Mouse (Mus musculus) lung, embryonic 14.5 days (tissue): ENCODE data around the gene Aox2. TPM values are rescaled to one million over a fixed set of nuclear protein-coding genes. Genes with fewer than 3 reads are reported as not detected.

Experiments used
- ATAC-seq: fragments of 200-750 bp; cut with Nextera tagmentation; 2 replicates; pipeline ENCODE4 v1.8.0; 2017; ENCODE audit warnings: mild to moderate bottlenecking, moderate TSS enrichment, moderate library complexity; ENCODE audit not compliant: insufficient read depth
- DNase-seq: peaks from one replicate; pipeline ENCODE4 v3.0.0-alpha.2; 2015
- H3K27ac ChIP-seq: fragments of 300-500 bp; sonication (generic); 2 replicates; pipeline ENCODE4 v1.5.1; 2014; ENCODE audit warnings: low read depth, mild to moderate bottlenecking, moderate library complexity
- H3K27me3 ChIP-seq: fragments of 300-500 bp; sonication (generic); 2 replicates; pipeline ENCODE4 v1.6.1; 2014; ENCODE audit warnings: low read length, control low read depth; ENCODE audit not compliant: insufficient read depth
- H3K36me3 ChIP-seq: fragments of 300-500 bp; sonication (generic); 2 replicates; pipeline ENCODE4 v1.6.1; 2014; ENCODE audit warnings: control low read depth; ENCODE audit not compliant: insufficient read depth
- H3K4me1 ChIP-seq: fragments of 300-500 bp; sonication (generic); 2 replicates; pipeline ENCODE4 v1.6.1; 2014; ENCODE audit warnings: antibody characterized with exemption, control low read depth; ENCODE audit not compliant: insufficient read depth
- H3K4me2 ChIP-seq: fragments of 300-500 bp; sonication (generic); 2 replicates; pipeline ENCODE4 v1.6.1; 2014; ENCODE audit warnings: mild to moderate bottlenecking
- H3K4me3 ChIP-seq: fragments of 300-500 bp; sonication (generic); 2 replicates; pipeline ENCODE4 v1.5.1; 2014; ENCODE audit warnings: low read depth, low read length
- H3K9ac ChIP-seq: fragments of 300-500 bp; sonication (generic); 2 replicates; pipeline ENCODE4 v1.6.1; 2014
- H3K9me3 ChIP-seq: fragments of 300-500 bp; sonication (generic); 2 replicates; pipeline ENCODE4 v1.6.1; 2016; ENCODE audit warnings: low read depth, low read length, control low read depth
- CTCF ChIP-seq: IDR thresholded peaks from 2 replicates; pipeline ENCODE4 v1.5.1; 2016; ENCODE audit warnings: antibody characterized with exemption, low read depth
- WGBS: fragments of 180-500 bp; shearing (Covaris S2); extraction: QIAGEN DNeasy Blood & Tissue Kit; methylation state at CpG from one replicate; pipeline ENCODE4 v1.1.7; 2014; 5-methylcytosine and 5-hydroxymethylcytosine counted together
- polyA plus RNA-seq: library from polyadenylated mRNA; unstranded; fragments of >200 nt; fragmentation: Nextera tagmentation; extraction: Ambion mirVana; gene quantifications from 2 replicates; pipeline ENCODE4 v1.2.1, GENCODE M21; 2014

Gene Aox2
- polyA plus RNA-seq, 1 experiment from 2014 or later: not detected

DNA sequence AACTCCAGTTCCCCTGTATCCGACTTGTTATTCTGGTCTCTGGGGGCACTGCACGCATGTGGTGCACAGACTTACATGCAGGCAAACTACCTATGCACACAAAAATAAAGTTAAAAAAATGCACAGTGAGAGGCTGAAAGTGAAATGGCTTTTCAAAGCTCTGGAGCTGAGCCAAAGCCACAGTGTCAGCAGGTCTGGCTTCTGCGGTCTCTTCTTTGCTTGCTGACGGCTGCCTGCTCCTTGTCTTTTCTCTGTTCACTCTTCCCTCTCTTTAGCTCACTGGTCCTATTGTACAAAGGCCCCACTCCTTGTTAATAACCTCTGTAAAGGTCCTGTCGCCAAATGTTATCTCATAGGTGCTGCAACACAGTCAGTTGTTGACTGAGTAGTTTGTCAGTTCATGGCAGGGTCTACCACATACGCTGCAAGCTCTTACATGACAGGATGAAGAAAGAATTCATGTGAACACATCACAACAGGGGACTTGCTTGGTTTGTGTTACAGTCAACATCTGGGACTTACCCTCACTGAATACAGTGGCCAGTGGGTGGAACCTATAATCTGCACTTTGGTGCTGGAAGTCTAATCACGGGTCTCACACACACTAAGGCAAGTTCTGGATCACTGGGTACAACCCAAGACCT is 33.2 kb downstream of the Aox2 start:
- TF ChIP-seq CTCF: no peak
- H3K27ac ChIP-seq: no peak overlapping the region
- ATAC-seq (no peak), DNase-seq (no peak)
- H3K27me3 ChIP-seq: no peaks in the 10 kb centered on the region
- H3K4me2 ChIP-seq: no peak overlapping the region
- H3K36me3 ChIP-seq: no peaks in the 10 kb centered on the region
- no peaks in the 10 kb centered on the region for H3K4me1 ChIP-seq
- no peak overlapping the region for H3K9ac ChIP-seq
- H3K4me3 ChIP-seq: no peak overlapping the region
- H3K9me3 ChIP-seq: no peaks in the 10 kb centered on the region
- 67% methylated on average over 7 of the region's 7 CpGs for WGBS

DNA sequence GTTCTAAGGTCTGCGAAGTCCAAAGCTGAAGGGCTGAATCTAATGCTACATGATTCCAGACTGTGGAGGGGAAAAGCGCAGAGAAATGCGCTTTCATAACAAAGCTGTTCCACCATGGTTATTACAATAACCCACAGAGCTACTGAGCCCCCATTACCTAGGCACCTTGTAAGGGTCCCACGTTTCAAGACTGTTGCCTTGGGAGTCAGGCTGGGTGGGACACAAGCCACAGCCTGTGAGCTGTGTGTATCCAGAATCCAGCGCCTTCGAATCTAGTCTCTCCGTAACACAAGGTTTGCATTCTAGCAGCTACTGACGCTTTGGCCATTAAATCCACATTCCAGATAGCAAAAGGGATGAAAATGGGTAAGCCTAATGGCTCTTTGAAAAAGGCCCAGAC is 35.0 kb downstream of the Aox2 start:
- no peak overlapping the region for H3K9ac ChIP-seq
- H3K27me3 ChIP-seq: no peaks in the 10 kb centered on the region
- 84% methylated on average over 8 of the region's 8 CpGs for WGBS
- H3K36me3 ChIP-seq: no peaks in the 10 kb centered on the region
- H3K4me1 ChIP-seq: no peaks in the 10 kb centered on the region
- no peak for TF ChIP-seq CTCF
- H3K4me3 ChIP-seq: no peak overlapping the region
- H3K27ac ChIP-seq: no peak overlapping the region
- H3K4me2 ChIP-seq: no peak overlapping the region
- ATAC-seq (no peak), DNase-seq (no peak)
- H3K9me3 ChIP-seq: no peaks in the 10 kb centered on the region

- Histone ChIP-seq H3K36me3 (no peaks in the 10 kb centered on the region), H3K4me1 (no peaks in the 10 kb centered on the region), H3K9ac (no peak overlapping the region), H3K27me3 (no peaks in the 10 kb centered on the region), H3K9me3 (no peaks in the 10 kb centered on the region), H3K27ac (no peak overlapping the region), H3K4me3 (no peak overlapping the region), H3K4me2 (no peak overlapping the region)
- TF ChIP-seq CTCF: no peak
- DNase-seq: no peak
- no peak for ATAC-seq
- 61% methylated on average over 6 of the region's 6 CpGs for WGBS
These were observed 37.4 kb downstream of the Aox2 start for GRCm38 (mm10) chr1:58315532-58315931.

DNA sequence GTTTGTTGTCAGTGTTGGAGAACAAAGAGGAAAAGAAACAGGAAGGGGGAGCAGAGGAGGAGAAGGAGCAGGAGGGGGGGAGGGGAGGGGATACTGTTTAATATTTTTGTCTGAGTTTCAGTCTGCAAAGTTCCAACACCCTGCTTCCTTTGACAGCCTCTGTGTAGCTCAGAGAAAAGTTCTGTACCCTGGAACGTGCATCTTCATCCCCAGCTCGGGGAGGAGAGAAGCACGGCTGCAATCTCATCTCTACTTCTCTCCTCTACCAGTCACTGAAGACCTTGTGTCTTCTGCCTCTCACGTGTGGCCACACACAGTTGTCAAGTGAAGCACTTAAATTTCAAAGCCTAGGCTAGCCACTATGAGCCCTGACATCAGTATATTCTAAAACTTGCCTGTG is 55.1 kb downstream of the Aox2 start:
- Histone ChIP-seq H3K4me3 (peak overlapping the region; percentile 8), H3K4me2 (peak overlapping the region; percentile 43), H3K9ac (peak overlapping the region; percentile 13; the same call in 1 of the 2 replicates), H3K27me3 (no peaks in the 10 kb centered on the region), H3K36me3 (no peaks in the 10 kb centered on the region), H3K9me3 (no peaks in the 10 kb centered on the region), H3K27ac (no peak overlapping the region), H3K4me1 (no peaks in the 10 kb centered on the region)
- no peak for DNase-seq
- 21% methylated on average over 4 of the region's 4 CpGs for WGBS
- no peak for TF ChIP-seq CTCF
- ATAC-seq: no peak

DNA sequence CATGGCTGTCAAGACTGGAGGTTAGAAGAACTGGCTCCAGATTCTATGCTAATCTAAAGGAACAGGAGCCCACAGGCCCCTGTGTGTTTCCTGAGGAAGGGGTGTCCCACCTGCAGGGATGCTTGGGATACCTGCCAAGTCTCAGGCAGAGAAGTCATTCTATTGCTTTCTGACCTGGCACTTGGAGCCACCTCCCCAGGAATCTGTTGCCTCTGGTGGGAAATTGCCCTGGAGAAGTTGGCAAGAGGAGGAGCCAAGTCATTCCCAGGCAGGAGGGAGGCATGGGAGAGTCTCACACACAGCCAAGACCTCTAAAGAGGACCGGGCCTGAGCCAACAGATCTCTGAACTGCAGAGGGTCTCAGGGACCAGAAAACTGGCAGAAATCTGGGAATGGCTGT is 61.8 kb downstream of the Aox2 start:
- Histone ChIP-seq H3K9ac (no peak overlapping the region), H3K9me3 (no peaks in the 10 kb centered on the region), H3K4me1 (no peaks in the 10 kb centered on the region), H3K4me2 (no peak overlapping the region), H3K4me3 (no peak overlapping the region), H3K27me3 (no peaks in the 10 kb centered on the region), H3K27ac (no peak overlapping the region), H3K36me3 (no peaks in the 10 kb centered on the region)
- no peak for ATAC-seq
- 68% methylated on average over 1 of the region's 1 CpGs for WGBS
- no peak for TF ChIP-seq CTCF
- DNase-seq: no peak

DNA sequence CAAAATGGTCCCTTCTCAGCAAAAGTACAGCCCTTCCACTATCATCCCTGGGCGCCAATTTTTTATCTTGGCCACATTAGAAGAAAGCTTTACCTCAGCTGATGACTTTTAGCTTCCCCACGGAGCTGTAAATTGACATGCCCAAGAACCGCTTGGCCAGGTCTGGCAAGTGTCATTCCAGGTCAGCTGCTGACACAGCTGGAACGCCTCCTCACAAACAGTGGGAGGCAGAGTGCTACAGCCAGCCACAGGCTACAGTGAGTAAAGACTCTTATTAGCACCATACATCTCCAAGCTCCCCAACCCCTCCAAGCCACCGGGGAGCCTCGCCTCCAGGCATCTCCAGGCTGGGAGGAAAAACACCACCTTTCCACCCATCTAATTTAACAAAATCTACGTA is 63.5 kb downstream of the Aox2 start:
- 16% methylated on average over 7 of the region's 7 CpGs for WGBS
- H3K9ac ChIP-seq: no peak overlapping the region
- H3K27me3 ChIP-seq: no peaks in the 10 kb centered on the region
- no peak for DNase-seq
- no peak overlapping the region for H3K4me3 ChIP-seq
- ATAC-seq: no peak
- H3K27ac ChIP-seq: no peak overlapping the region
- no peak overlapping the region for H3K4me2 ChIP-seq
- no peak for TF ChIP-seq CTCF
- no peaks in the 10 kb centered on the region for H3K36me3 ChIP-seq
- no peaks in the 10 kb centered on the region for H3K9me3 ChIP-seq
- H3K4me1 ChIP-seq: no peaks in the 10 kb centered on the region

GRCm38 (mm10) chr1:58343861-58344260 is 65.7 kb downstream of the Aox2 start:
- no peaks in the 10 kb centered on the region for H3K4me1 ChIP-seq
- ATAC-seq: no peak
- TF ChIP-seq CTCF: no peak

More at GRCm38 (mm10) chr1:58343861-58344260, 65.7 kb downstream of the Aox2 start:
- DNase-seq: no peak
- H3K27me3 ChIP-seq: no peaks in the 10 kb centered on the region
- no peaks in the 10 kb centered on the region for H3K36me3 ChIP-seq
- H3K4me3 ChIP-seq: no peak overlapping the region
- no peak overlapping the region for H3K9ac ChIP-seq
- H3K4me2 ChIP-seq: no peak overlapping the region
- WGBS: 57% methylated on average over 4 of the region's 4 CpGs
- H3K9me3 ChIP-seq: no peaks in the 10 kb centered on the region
- no peak overlapping the region for H3K27ac ChIP-seq
